Mouse (Mus musculus) ES-Bruce4 (cell line): Measurements from ENCODE around the gene Eva1b.

Experiments
- CTCF ChIP-seq: IDR thresholded peaks from one replicate; pipeline ENCODE4 v1.8.1; 2011; ENCODE audit warnings: low read depth, low read length
- EP300 ChIP-seq: IDR thresholded peaks from 2 replicates; pipeline ENCODE4 v1.6.1; 2011; ENCODE audit warnings: low read depth, low read length; ENCODE audit not compliant: insufficient read depth
- POLR2A ChIP-seq: IDR thresholded peaks from one replicate; pipeline ENCODE4 v1.8.1; 2011; ENCODE audit warnings: low read length; ENCODE audit not compliant: insufficient read depth

GRCm38 (mm10) chr4:126163685-126164084 is 16.1 kb downstream of the Eva1b start:
- TF ChIP-seq CTCF: no peak
- TF ChIP-seq POLR2A: no peak
- TF ChIP-seq EP300: no peak
